Mouse (Mus musculus) heart, adult 2 months (tissue): ENCODE measurements around the gene R3hdm2.

Experiments
- CTCF ChIP-seq: fragments of 200-600 bp; IDR thresholded peaks from 2 replicates; pipeline ENCODE4 v1.8.1; 2022; ENCODE audit warnings: antibody characterized with exemption, mild to moderate bottlenecking, moderate library complexity
- POLR2A ChIP-seq: fragments of 200-500 bp; IDR thresholded peaks from 2 replicates; pipeline ENCODE4 v1.6.1; 2011; ENCODE audit warnings: mild to moderate bottlenecking, low read depth, low read length, control low read depth; ENCODE audit not compliant: insufficient read depth

DNA sequence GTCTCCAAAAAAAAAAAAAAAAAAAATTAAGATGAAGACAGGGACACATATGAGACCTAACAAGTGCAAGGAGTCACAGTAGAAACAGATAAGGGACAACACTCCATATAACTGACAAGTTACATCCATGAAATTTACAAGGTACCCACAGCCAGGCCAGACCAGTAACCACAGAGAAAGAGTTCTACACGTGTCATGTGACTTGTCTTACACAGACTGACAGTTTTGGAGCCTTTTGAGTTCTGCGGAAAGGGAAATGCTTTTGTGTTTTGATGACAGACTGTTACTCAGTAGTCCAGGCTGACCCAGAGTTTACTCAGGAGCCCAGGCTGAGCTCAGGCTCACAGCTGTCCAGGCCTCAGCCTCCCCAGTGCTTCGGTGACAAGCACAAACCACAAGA is 37.1 kb upstream of the R3hdm2 start:
- TF ChIP-seq POLR2A (no peak), CTCF (no peak)
